Mouse (Mus musculus) neural tube, postnatal 0 days (tissue): Measurements from ENCODE around the gene Dusp14. TPM values are rescaled to one million over a fixed set of nuclear protein-coding genes. Genes with fewer than 3 reads are reported as not detected.

Experiments used
- polyA plus RNA-seq: library from polyadenylated mRNA; unstranded; fragments of >200 nt; fragmentation: Nextera tagmentation; extraction: Ambion mirVana; gene quantifications from 2 replicates; pipeline ENCODE4 v1.2.1, GENCODE M21; 2015

Dusp14 gene
- polyA plus RNA-seq = 8.1 and 8.4 TPM in 2 replicates

DNA sequence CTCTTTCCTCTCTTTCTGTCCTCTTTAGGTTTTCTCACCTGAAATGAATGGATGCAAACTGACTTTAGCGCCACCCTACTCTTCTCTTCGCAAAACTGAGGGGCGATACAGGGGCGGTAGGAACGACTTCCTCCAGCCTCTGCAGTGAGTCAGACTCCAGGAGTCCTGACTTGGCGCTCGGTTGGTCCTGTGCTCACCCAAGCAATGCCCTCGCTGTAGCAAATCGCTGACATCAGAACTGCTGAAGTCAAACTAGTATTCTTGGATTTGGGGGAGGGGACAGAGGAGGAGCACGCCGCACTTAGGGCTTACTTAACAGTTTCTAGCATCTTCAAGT, at the start of gene Dusp14:
Gene Dusp14, minus strand, starts transcription at position 228 of the 337 bp plus-strand sequence.

Other genes starting within 250 kb of the Dusp14 start
- gene Hnf1b, start 219.2 kb downstream of the Dusp14 start, polyA plus RNA-seq = 0.89 and 0.95 TPM in 2 replicates
- 16.0 and 18.0 TPM in 2 replicates for gene Ddx52, start 127.2 kb downstream of the Dusp14 start, polyA plus RNA-seq
- gene Synrg, start 104.8 kb downstream of the Dusp14 start, polyA plus RNA-seq = 13.0 and 13.8 TPM in 2 replicates
- 23.0 and 26.1 TPM in 2 replicates for gene Tada2a, start 60.3 kb upstream of the Dusp14 start, polyA plus RNA-seq
- 18.4 and 19.4 TPM in 2 replicates for gene Acaca, start 60.4 kb upstream of the Dusp14 start, polyA plus RNA-seq
- 0.31 TPM in 1 of 2 replicates, not detected in the other for gene Gm11437, start 98.2 kb upstream of the Dusp14 start, polyA plus RNA-seq